Mouse (Mus musculus) spleen, adult 12 weeks (tissue): Measurements from ENCODE around the gene Gad2.

Experiments
- DNase-seq: peaks from one replicate; pipeline ENCODE4 v3.0.0; 2022; ENCODE audit warnings: low spot score

Gene Gad2

DNA sequence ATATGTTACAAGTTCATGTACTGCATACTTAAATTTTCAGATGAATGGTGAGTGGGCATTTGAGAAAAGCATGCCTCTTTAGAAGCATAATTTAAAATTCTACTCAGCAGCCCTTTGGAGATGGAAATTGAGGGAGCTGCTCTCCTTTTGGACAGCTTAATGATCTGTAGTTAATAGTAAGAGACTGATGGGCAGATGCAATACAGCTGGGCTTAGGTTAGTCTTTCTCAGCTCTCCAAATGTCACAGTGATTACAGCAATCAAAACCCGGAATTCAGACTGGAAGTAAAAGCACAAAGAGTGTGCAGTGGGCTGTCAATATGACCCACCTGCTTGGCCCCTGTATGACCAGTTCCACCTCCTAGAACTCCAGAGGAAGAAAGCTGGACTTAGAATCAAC is 24.1 kb downstream of the Gad2 start:
- DNase-seq = no peak

DNA sequence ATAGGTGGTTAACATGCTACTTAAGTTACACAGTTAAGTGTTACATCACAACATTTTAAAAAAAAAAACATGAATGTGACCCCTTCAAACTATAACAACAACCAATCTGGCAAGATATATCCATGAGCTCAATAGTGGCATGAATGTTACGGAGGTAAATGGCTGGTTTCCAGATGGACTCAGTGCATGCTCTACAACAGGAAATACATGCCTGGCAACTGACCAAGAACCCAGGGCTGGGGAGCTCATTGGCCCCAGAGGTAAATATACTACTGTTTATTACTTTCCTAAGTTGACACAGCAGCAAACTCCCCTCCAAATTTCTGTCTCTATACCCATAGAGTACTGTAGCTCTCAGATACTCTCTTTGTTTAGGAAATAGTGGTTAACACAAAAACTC is 26.4 kb downstream of the Gad2 start:
- no peak for DNase-seq

DNA sequence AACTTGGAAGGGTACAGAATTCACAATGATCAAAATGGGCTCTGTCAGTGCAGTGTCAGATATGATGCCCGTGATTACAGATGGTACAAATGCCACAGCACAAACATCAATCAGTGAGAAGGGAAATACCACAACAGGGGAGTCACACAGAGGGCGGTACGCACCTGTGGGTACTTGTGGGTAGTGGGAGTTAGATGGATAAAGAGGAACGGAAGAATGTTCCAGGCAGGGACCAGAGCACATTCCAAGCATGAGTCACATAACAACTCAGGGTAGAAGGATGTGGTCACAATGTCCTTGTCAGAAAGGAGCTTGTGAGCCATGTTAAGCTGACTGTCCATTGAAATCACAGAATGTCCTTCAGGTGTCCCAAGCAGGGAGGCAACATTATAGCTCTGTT is 29.8 kb downstream of the Gad2 start:
- no peak for DNase-seq

DNA sequence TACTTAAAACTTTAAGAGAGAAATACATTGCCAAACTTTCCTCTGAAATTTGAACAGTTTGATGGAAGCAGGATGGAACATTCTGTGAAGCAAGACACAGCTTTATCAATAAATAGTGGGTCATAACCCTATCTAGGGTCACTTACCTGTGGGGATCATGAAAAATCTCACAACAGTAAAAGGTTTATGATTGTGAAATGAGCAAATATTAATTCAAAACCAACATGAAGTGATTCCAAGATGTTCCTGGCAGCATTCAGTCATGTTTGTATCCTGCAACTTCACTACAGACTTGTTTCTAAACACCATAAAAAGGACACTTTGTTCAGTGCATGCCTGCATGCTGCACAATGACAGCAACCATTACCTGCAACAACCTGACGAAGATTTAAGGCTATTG is 41.7 kb downstream of the Gad2 start:
- DNase-seq = no peak

DNA sequence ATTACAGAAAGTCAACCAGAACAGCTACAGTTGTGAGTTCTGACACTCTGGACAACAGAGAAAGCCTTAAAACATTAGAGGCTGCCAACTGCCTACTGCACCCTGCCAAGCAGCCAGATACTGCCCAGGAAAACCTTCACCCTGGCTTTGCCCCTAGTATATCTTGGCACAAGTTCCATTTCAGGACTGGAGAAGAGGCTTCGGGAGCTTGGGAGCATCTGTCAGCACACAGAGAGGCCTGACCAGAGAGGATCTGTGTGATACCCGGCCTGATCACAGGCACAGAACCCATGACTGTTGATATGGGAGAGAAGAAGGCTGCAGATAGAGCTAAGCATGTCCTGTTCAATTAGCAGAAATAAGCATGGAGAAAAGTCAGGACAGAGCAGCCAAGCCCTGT is 48.4 kb downstream of the Gad2 start:
- no peak for DNase-seq

DNA sequence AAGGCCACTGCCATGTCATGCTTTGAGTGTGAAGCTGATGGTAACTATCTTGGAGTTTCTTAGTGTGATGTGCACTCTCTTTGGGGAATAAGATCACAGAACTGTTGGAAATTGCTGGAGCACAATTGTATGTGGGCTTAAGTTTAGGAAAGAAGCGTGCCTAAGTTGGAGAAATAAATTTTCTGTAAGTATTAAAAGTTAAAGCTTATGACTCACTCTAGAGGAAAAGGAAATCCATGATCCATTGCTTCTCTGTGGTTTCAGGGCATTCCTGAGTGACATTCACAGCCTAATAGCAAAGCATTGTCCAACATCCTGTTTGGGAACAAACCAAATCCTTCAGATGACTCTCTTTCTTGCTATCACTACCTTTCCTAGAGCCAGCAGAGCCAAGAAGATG is 49.3 kb downstream of the Gad2 start:
- DNase-seq = no peak

DNA sequence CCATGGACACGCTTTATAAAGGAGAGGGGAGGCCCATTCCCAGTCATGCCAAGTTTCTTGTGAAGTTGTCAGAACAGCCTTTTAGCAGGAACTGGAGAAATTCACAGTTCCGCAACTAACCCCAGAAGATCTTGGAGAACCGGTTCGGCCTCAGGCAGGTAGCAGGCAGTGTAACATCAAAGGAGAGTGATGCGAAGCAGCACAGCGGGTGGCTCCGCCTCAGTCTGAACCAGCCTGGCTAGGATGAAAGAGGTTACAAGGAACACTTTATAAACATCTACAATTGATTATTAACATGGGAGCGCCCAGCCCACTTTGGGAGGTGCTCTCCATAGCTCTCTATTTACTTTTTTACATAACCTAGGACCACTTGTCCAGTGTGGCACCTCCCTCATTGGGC is 55.1 kb downstream of the Gad2 start:
- DNase-seq = no peak

DNA sequence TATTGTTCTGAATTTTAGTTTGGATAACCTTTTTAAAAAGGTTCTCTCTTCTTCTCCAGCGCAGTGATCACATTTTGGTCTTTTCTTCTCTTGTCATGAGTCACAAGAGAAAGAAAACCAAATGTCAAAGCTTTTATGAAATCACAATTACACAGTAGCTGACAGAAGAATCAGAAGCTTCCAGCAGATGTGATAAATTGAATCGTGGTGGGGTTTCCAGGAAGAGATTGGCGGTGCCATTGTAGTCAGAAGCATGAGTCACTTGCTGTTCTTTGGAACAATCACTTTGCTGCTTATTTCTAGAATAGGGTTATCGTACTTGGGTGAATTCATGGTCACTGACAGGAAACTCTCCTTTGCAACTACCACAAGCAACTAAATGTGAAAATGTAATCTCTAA is 57.9 kb downstream of the Gad2 start:
- DNase-seq = no peak

DNA sequence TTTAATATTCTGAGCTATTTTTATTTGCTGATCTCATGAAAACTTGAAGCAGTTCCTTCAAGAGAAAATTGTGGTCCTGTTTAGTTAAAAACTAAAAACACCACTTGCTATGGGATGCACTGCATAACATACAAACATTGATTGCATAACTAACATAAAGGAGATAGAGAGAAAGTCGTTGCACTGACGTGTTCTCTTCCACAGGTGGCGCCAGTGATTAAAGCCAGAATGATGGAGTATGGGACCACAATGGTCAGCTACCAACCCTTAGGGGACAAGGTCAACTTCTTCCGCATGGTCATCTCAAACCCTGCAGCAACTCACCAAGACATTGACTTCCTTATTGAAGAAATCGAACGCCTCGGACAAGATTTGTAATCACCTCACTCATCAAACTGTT is 68.0 kb downstream of the Gad2 start:
- DNase-seq = no peak

DNA sequence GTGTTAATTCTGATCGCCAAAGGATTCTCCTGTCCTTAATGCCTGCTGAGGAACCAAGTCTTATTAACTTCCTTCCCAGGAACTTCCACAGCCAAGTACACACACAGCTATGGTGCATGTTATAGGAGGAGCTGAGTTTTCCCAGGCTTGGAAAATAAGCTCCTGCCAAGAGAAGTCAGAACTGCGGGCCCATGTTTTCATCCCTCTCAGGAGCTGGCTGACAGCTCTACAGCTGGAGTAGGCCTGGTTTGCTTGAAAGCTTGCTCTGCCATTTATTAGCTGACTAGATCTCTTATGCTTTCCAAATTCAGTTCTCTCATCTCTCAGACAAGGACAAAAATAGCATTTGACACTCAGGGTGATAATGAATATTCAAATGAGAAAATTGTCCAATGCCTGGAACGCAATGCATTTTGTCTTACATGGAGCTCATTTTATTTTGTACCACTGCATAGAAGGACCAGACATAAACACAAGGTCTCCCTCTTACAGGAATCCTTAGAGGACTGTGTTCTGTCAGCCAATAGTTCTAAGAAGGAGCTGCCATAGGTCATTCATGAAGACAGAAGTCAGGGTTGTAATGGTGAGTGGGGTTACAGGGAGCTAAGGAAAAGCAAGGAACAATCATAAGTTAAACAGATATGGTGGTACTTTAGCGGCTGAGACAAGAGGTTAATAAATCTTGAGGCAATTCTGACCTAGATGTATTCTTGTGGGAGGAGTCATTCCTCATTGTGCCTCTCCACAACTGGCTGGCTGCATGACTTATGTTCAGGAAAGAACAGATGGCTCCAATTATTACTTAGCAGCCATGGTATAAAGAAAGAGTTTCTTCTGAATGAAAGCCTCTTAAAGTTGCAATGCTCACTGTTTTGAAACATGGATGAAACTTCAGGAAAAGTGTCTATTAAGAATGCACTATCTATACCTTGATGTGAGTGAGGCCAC is 83.0 kb downstream of the Gad2 start:
- no peak for DNase-seq

DNA sequence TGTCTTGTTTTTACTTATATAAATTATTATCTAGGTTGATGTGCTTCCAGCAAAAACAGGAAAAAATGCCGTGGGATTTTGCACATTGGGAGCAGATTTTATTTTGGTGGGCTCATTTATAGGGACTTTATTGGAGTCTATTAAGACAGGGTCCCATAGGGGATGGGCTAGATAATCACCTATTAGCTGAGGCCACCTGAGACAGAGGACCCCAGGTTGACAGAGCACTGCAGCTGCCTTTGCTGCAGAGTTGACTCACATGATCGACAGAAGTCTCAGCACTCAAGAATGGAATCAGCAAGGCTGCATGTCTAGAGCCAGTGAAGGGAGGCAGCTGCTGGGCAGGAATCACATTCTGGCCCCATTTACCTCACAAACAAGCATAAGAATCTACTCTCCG is 84.2 kb downstream of the Gad2 start:
- no peak for DNase-seq

DNA sequence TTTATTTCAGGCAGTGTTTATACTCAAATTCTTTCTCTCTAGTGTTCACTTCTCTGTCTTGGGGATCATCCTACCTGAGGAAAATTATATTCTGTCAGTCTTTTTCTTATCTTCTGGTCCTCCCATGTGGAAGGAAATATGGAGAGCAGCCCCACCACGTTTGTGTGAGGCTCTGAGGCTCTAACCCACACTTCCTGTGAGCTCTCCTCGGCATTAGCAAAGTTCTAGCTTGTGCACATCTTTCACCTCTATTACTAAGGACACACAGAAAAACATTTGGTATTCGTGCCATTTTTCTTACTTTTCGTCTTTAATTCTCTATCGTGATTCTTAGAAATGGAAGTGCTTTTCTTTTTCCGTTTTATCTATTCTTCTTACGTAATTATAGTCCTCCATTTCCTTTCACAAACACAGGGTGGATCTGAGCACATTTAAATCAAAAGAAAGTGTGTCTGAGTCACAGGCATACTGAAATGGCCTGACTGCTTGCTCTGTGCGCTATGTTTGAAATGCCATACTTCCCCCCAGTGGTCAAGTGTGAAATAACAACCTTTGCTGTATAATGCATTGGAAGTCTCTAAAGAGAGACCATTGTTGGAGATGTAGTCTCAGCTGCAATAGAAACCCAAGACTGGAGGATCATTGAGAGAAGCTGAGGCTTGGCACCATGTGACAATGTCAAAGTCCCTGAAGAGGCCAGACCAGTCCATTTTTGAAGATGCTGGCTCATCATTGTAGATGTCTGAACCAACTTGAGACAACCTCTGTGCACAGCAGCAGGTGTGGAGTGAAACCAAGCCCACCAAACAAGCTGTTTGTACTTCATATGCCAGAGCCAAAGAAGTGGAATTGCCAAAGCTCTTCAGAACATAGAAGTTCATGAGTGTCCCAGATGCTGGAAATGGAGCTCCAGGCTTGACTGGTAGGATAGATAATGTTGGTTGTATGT is 99.8 kb downstream of the Gad2 start:
- DNase-seq = peak; percentile 26

DNA sequence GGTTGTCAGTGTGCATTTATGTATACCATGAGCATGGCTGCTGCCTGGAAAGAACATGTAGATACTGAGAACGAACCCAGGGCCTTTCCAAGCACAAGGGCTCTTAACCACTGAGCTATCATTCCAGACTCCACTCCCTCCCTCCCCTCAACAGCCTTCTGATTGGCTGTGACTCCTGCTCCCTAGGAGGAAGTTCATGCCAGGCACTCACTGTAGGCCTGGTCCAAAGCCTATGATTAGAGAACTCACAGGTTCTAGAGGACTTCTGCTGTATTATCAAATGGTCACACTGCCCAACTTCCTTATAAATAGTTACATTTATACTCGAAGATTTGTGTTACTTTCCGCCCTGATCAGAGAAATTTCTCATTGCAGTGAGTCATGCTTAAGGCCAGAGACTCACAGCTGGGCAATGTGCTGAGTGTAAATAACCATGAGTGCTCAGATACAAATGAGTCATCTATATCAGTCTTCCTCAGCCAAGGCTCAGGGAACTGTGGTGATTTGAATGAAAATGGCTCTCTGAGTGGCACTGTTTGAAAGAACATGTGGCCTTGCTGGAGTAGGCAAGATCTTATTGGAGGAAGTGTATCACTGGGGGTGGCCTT is 102.0 kb downstream of the Gad2 start:
- DNase-seq = no peak

DNA sequence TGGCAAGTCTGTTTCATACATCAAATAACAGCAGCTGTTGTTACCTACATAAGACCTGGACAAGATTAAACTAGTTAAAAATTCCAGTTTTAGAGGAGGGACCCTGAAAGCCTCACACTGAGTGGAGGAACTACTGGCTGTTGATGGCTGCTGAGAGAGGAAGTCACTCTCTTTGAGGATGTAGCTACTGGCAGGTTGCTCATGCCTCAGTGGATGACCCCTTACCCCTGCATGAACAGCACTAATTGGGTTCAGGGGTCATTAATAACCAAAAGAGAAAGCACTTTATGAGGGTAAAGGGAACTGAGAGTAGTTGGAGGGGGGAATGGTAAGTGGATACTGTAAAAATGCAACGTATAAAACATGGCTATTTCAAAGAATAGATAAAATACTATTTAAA is 105.1 kb downstream of the Gad2 start:
- no peak for DNase-seq

DNA sequence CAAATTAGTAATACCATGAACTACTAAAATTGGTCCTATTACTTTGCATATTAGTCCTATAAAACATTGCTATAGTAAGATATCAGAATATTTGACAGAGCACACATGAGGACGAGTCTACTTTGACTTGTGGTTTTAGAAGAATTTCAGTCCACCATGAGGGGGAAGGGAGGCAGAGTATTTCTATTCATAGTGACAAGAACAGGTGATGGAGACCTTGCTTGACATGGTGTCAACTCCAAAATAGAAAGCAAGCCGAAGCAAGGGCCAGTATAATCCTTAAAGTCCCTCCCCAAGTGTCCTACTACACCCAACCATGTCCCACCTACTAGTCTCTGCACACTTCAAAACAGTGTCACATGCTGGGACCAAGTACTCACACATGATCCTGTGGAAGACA is 114.1 kb downstream of the Gad2 start:
- no peak for DNase-seq

DNA sequence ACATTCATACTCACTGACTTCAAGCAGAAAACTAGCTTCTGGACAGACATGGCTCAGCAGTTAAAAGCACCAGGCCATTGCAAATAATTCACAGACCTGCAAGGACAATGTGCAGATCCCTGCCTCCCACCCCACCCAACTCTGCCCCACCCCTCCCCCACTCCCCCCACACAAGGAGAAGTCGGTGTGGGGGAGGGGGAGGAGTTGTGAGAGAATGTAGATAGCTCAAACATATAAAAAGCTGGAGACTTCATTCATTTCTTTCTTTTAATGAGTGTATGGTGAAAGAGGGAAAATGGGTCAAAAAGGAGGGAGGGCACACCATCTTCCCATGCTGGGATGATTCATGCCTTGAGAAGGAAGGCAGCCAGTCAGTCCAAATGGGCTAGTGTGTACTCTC is 117.4 kb downstream of the Gad2 start:
- DNase-seq = no peak

DNA sequence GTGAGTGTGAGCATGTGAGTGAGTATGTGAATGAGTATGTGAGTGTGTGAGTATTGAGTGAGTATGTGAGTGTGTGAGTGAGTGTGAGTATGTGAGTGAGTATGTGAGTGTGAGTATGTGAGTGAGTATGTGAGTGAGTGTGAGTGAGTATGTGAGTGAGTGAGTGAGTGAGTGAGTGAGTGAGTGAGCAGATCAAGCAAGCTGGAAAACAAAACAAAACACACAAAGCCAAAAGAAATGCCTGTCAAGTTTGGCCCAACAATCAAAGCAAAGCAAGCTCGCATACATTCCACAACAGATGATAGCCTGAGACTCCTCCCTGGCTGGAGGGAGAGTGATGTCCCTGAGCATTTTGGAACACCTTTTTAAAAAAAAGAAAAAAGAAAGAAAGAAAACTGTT is 118.4 kb downstream of the Gad2 start:
- DNase-seq = no peak

DNA sequence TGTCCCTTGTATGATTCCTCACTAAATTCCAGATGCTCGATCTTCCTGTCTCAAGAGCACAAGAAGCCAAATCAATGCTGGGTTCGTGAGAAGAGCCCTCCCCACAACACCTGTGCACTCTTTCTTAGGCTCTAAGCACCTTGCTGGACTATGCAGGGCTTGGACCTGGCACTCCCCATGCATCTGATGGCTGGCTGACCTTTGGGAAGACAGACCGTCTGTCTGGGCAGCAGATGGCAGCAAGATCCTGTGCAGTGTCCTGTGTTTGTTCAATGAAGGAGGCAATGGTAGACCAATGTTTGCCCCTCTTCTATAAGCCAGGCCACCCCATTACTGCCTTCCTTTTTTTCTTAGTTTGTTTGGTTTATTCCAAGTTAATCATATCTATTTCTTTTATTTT is 119.2 kb downstream of the Gad2 start:
- no peak for DNase-seq
